Mouse (Mus musculus) left cerebral cortex, adult 9 months (tissue): ENCODE data around the gene Ubn2.
"Not testable (repeated sequence)": the region's sequence is repeated elsewhere in the genome, so short reads cannot be mapped to it uniquely, and the experiment has no call there.

Source experiments
- DNase-seq, 2 experiments: peaks; one replicate each; pipeline ENCODE4 v3.0.0; 2022; ENCODE audit warnings: low spot score in 2 of 2

The Ubn2 gene

GRCm38 (mm10) chr6:38433261-38434033, at the start of gene Ubn2:
Gene Ubn2 (plus strand): TSS chr6:38433950.
- peak; percentile 96 to 99 for DNase-seq

GRCm38 (mm10) chr6:38389671-38390070, 44.1 kb upstream of the Ubn2 start:
- peak in 1 of 2 experiments; percentile 40 for DNase-seq

- DNase-seq = not testable (repeated sequence)
These were observed 1.3 kb upstream of the Ubn2 start for GRCm38 (mm10) chr6:38432457-38432856.

DNA sequence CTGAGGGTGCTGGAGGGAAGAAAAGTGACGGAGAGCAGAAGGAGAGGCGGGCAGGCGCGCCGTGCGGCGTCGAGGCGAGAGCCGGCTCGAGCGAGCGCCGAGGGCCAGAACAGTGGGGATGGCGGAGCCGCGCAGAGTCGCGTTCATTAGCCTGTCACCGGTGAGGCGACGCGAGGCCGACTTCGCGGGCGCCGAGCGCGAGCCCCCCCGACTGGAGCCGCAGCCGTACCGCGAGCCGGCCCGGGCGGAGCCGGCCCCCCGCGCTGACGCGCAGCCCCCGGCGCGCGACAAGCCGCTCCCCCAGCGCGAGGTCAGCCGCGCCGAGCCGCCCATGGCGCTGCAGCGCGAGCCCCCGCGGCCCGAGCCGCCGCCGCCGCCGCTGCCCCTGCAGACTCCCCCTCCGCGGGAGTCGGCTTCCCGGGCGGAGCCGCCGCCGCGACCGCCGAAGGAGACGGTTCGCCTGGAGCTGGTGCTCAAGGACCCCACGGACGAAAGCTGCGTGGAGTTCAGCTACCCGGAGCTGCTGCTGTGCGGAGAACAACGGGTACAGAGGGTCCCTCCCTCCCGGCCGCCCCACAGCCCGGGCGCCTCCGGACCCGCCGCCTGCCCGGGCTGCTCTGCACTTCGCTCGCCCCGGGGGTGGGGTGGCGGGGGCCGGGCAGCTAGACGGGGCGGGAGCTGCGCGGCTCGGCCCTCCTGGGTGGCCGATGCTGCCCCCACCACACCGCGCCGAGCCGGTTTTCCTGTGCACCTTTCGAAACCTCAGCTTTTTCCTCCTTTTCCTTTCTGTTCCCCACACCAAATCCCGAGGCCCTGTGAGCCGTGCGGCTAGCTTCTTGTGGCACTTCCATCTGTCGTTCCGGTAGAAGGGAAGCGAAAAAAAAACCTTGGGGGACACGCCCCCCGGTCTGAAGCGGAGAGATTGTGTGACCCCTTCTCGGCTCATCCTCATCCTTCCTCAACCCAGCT, 589 bp downstream of the Ubn2 start:
- DNase-seq = peak; percentile 39 to 40

GRCm38 (mm10) chr6:38443842-38444241, 10.1 kb downstream of the Ubn2 start:
- no peak for DNase-seq

DNA sequence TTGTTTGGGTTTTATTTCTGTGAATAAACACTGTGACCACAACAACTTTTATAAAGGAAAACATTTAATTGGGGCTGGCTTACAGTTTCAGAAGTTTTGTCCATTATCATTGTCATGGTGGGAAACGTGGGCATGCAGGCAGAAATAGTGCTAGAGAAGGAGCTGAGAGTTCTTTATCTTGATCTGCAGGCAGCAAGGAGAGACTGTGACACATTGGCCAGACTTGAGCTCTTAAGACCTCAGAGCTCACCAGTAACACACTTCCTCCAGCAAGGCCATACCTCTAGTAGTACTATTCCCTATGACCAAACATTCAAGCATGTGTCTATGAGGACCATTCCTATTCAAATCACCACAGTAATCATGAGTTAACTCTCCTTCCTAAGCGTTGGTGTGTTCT, 14.5 kb downstream of the Ubn2 start:
- no peak for DNase-seq

DNA sequence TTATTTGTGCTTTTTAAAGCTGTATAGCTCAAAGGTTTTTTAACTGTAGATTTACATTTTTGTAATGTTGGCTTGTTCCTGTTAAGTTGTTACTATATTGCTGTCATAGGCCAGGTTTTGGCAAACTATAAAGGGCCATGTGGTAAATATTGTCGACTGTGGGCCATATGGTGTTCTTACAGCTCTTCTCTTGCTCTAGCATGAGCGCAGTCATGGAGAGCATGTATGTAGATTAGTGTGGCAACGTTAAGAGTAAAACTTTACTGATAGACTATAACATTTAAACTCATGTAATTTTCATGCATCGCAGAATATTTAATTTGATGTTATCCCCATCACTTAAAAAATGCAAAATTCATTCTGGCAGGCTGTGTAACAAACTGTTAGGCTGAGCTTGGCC, 19.3 kb downstream of the Ubn2 start:
- no peak for DNase-seq

DNA sequence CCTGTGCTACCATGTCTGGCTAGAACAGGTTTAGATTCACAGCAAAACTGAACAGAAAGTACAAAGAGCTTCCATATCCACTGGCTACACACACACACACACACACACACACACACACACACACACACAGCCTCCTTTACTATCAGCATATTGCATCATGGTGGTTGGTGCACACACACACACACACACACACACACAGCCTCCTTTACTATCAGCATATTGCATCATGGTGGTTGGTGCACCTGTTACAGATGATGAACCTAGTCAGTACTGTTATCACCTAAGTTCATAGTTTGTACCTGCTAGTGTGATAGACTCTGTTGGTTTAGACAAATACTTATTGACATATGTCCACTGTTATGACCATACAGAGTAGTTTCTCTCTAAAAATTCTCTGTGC, 22.7 kb downstream of the Ubn2 start:
- DNase-seq = not testable (repeated sequence)

DNA sequence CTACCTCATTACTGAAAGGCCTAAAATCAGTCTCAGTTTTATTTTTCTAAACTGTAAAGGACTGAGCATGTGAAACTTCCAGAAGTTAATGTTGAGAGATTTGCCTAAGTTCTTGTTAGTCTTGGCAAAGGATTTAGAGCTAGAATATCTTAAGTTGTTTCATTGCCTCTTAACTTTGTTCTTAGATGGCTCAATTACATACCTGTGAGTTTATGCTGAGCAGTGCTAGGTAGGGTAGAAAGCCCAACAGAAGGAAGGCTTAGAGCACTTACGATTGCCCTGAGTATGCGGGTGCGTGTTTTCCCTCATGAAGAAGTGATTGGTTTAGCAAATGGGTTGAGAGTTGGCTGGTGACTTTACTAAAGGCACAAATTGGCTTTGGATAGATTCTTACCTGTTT, 24.3 kb downstream of the Ubn2 start:
- DNase-seq = no peak

- no peak for DNase-seq
These were observed 35.8 kb downstream of the Ubn2 start for GRCm38 (mm10) chr6:38469591-38469990.

DNA sequence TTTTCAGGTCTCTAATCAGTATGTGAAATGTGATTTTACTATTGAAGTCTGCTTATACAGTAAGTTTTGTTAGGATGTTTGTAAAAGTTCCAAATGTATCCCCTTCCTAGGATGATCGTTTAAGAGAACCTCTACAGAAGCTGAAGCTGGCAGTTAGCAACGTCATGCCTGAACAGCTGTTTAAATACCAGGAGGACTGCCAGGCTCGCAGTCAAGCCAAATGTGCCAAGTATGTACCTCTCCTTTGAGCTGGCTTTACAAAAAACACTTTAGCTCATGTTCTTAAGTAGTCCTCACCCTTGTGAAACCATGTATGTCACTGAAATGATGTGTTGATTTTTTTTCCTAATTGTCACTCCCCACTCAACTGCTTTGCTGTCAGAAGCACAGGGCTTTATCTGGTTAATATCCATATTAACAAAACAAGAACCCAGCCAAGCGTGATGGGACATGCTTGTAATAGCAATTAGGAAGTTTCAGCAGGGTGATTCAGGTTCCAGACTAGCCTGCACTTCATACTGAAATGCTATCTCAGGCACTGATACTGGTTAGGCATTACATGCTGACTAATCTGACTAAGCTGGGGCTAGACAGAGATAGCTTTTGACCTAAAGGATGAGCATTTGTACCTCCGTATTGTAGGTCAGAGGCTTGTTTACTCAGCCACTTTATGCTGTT, 48.1 kb downstream of the Ubn2 start:
- peak in 1 of 2 experiments; percentile 15 for DNase-seq

DNA sequence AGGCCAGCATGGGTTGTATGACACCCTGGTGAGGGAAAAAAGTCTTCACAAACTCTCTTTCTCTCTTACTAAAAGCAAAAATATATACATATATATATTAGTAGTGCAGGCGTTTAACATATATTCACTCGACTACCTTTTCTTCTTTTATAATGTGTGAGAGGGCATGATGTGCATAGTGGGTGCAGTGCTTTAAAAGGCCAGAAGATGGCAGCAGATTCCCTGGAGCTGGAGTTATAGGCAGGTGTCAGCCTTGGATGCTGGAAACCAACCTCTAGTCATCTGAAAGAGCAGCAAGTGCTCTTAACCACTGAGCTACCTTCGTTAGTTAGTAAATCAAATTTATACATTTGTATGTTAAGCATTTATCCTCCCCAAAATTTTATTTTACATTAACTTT, 58.8 kb downstream of the Ubn2 start:
- DNase-seq = peak in 1 of 2 experiments; percentile 19

- DNase-seq = no peak
These were observed 61.9 kb downstream of the Ubn2 start for GRCm38 (mm10) chr6:38495641-38496040.

GRCm38 (mm10) chr6:38512096-38512495, 78.3 kb downstream of the Ubn2 start:
- DNase-seq = no peak

DNA sequence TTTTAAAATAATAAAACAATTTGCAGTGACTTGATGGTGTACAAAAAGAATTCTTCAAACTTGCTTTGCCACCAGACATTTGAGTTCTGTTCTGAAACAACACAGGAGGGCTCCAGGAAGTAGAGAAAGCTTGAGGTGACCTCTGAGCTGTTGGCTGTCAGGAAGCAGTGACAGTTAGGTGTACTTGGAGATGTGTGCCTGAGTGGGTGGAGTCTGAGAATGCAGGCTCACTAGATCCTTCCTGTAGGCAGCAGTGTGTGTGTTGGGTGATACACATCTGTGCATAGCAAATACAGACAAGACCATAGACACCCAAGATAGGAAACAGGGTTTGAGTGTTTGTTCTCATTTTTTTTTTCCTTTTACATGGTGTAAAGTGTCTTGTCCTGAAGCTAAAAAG, 79.1 kb downstream of the Ubn2 start:
- no peak for DNase-seq

DNA sequence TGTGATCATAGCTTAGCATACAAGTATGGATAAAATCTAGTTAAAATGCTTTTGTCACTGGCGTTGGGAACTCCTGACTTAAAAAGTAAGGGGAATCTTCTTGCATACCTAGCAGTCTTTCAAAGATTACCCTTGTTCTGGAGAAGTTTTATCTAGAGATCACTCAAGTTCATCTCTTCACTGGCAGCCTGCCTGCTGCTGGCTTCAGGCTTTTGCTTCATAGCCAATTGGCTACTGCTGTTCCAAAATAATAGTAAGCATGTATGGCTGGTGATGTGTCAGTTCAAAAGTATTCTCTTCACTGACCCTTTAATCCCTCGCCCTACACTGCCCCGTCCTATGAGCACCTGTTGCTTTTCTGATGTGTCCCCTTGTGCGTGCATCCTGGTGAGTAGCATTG, 81.5 kb downstream of the Ubn2 start:
- DNase-seq = no peak

DNA sequence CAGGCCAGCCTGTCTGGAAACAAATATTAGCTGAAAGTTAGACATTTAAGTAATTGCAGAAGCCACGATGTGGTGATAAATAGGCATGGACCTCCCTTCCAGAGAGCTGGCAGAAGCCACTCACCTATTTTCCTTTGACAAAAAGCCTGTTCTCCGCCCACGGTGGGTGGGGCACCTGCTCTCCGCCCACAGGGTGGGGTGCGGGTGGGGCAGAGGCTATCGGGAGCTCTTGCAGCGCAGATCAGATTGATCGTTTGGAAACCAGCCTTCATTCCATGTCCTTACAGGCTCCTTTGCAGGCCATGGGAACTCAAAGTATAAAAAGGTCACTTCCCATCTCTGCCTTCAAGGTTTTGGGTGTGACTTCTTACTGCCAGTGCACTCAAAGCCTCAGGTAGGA, 90.1 kb downstream of the Ubn2 start:
- no peak for DNase-seq

DNA sequence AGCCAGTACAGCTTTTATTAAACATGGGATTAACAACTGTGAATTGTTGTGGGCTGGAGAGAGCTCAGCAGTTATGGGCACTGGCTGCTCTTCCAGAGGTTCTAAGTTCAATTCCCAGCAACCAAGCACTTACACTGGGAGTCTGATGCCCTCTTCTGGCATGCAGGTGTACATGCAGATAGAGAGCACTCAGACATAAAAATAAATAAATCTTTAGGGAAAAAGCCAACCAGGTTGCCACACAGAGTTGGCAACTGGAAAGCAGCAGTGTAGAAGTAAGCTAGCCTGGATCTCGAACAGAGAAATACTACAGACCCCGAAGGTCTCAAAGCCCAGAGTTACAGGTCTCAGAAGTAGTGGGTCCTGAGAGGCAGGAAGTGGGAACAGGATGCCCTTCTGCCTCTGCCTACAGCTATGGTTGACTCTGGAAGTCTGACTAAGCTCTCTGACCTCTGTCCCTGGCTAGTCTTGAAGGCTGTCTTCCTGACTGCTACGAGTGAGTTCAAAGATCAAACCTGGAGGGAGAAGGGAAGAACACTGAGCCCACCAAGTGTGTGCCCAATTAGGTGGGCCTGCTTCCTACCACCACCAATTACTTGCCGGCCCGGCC, 97.6 kb downstream of the Ubn2 start:
- no peak for DNase-seq

- DNase-seq = no peak
These were observed 99.0 kb downstream of the Ubn2 start for GRCm38 (mm10) chr6:38532500-38533420.
